Mouse (Mus musculus): ENCODE measurements around the gene Olfr1491.

GRCm38 (mm10) chr19:13739428-13739827 is 42.4 kb downstream of the Olfr1491 start, which contains the start of gene Olfr1494:
- TF ChIP-seq CTCF (IDR thresholded peaks at IDR 0.05; ENCODE audit: low read depth): no peak
- no peak for TF ChIP-seq EP300 (IDR thresholded peaks at IDR 0.05; ENCODE audit: low read depth)
